Mouse (Mus musculus): ENCODE measurements around the gene Olfr1315-ps1.

DNA sequence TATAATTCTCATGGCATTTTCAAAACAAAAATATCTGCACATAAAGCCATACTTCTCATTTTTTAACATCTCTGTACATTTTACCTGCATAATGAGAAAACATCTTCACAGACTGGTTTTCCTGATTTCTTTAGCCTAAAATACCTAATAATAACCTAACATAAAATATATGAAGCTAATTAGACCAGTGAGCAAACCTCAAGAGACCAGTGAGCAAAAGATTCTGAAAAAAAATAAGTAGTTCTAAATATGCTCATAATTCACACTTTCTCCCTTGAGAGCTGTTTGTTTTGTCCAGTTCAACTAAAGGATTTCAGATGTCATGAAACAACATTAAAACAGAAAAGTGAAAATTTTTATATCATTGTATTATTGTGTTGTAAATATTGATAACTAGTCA lies 18.6 kb downstream of the Olfr1315-ps1 start, which contains the start of gene Olfr1314:
- TF ChIP-seq CTCF (IDR thresholded peaks at IDR 0.05; ENCODE audit: control insufficient read depth, insufficient read depth, low read length): no peak
- TF ChIP-seq POLR2A (IDR thresholded peaks at IDR 0.05; ENCODE audit: borderline replicate concordance, control insufficient read depth, low read depth, low read length): no peak

All from bone marrow, adult 2 months (tissue).